ENCODE assay signal across 34 mouse cellular contexts in the genomic region with DNA sequence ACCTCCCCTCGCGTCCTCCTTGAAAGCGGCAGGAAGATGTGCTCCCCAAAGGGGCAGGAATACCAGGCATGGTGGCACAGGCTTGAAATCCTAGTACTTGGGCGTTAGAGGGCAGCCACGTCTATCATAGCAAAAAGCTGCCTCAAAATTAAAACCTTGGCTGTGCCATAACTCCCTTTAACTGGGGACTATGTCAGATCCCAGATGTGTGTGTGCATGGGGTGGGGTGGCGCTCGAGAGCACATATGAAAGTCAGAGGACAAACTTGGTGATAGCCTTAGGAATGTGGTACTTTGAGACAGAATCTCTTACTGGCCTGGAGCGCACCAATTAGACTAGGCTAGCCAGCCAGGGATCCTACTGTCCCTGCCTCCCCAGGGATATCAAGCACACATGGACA.
DNase-seq lines count a peak whose midpoint lies in the region; ATAC-seq and TF ChIP-seq lines count a peak whose summit lies in the region.
"Had no signal": no experiment of that assay in that cellular context is flagged by ENCODE, and none has a peak within 500 bp of the region (broad histone marks: within the 10 kb centered on the region; RNA-seq: fewer than 3 reads in every experiment).

No protein-coding gene starts in this region.

- no peaks in the 10 kb centered on the region for H3K9me3 ChIP-seq in forebrain, postnatal 0 days (ENCODE audit: low read length)
- no peaks in the 10 kb centered on the region for H3K9me3 ChIP-seq in forebrain, embryonic 15.5 days
- no peaks in the 10 kb centered on the region for H3K9me3 ChIP-seq in midbrain, embryonic 12.5 days
- no peaks in the 10 kb centered on the region for H3K9me3 ChIP-seq in midbrain, embryonic 11.5 days (ENCODE audit: control insufficient read depth, low read length)
- H3K9me3 ChIP-seq in intestine, embryonic 15.5 days = no peaks in the 10 kb centered on the region
- no peaks in the 10 kb centered on the region for H3K9me3 ChIP-seq in heart, embryonic 10.5 days
- H3K9me3 ChIP-seq: embryonic facial prominence, embryonic 10.5 days; embryonic facial prominence, embryonic 15.5 days; forebrain, embryonic 13.5 days; G1E; hindbrain, embryonic 12.5 days; limb, embryonic 10.5 days; limb, embryonic 15.5 days; neural tube, embryonic 12.5 days had no signal

- 0 out of 2 replicates have a peak, but pooled peaks have one; percentile 11 for TF ChIP-seq CTCF in forebrain, postnatal 0 days (IDR thresholded peaks at IDR 0.05; ENCODE audit: low read depth)

- no peaks in the 10 kb centered on the region for H3K36me3 ChIP-seq in forebrain, postnatal 0 days (ENCODE audit: insufficient read depth)
- H3K36me3 ChIP-seq in forebrain, embryonic 15.5 days = no peaks in the 10 kb centered on the region
- no peaks in the 10 kb centered on the region for H3K36me3 ChIP-seq in midbrain, embryonic 12.5 days
- no peaks in the 10 kb centered on the region for H3K36me3 ChIP-seq in midbrain, embryonic 11.5 days (ENCODE audit: control insufficient read depth, insufficient read depth, low read length)
- H3K36me3 ChIP-seq in intestine, embryonic 15.5 days = no peaks in the 10 kb centered on the region
- H3K36me3 ChIP-seq in heart, embryonic 10.5 days = no peaks in the 10 kb centered on the region
- H3K36me3 ChIP-seq: embryonic facial prominence, embryonic 10.5 days; embryonic facial prominence, embryonic 15.5 days; G1E; hindbrain, embryonic 12.5 days; limb, embryonic 10.5 days; limb, embryonic 15.5 days; neural tube, embryonic 12.5 days had no signal

- no peak overlapping the region for H3K4me3 ChIP-seq in forebrain, postnatal 0 days (ENCODE audit: low read depth, low read length)
- H3K4me3 ChIP-seq in forebrain, embryonic 15.5 days = no peak overlapping the region
- H3K4me3 ChIP-seq in midbrain, embryonic 12.5 days = no peak overlapping the region
- H3K4me3 ChIP-seq in midbrain, embryonic 11.5 days (ENCODE audit: low read depth, low read length) = no peak overlapping the region
- no peak overlapping the region for H3K4me3 ChIP-seq in intestine, embryonic 15.5 days (replicated peaks)
- no peak overlapping the region for H3K4me3 ChIP-seq in heart, embryonic 10.5 days
- H3K4me3 ChIP-seq: embryonic facial prominence, embryonic 10.5 days; embryonic facial prominence, embryonic 15.5 days; forebrain, embryonic 13.5 days; hindbrain, embryonic 12.5 days; limb, embryonic 10.5 days; limb, embryonic 15.5 days; myocyte; neural tube, embryonic 12.5 days had no signal

- WGBS in forebrain, postnatal 0 days = 76% methylated on average over 8 of the region's 8 CpGs
- 72% methylated on average over 8 of the region's 8 CpGs for WGBS in forebrain, embryonic 15.5 days
- 68% methylated on average over 8 of the region's 8 CpGs for WGBS in midbrain, embryonic 12.5 days
- 75% methylated on average over 8 of the region's 8 CpGs for WGBS in midbrain, embryonic 11.5 days
- WGBS in intestine, embryonic 15.5 days = 68% methylated on average over 8 of the region's 8 CpGs
- WGBS in heart, embryonic 10.5 days = 62% methylated on average over 8 of the region's 8 CpGs

- no peak overlapping the region for H3K9ac ChIP-seq in forebrain, postnatal 0 days
- no peak overlapping the region for H3K9ac ChIP-seq in forebrain, embryonic 15.5 days (replicated peaks)
- no peak overlapping the region for H3K9ac ChIP-seq in midbrain, embryonic 12.5 days (replicated peaks)
- no peak overlapping the region for H3K9ac ChIP-seq in midbrain, embryonic 11.5 days (ENCODE audit: low read length)
- no peak overlapping the region for H3K9ac ChIP-seq in intestine, embryonic 15.5 days
- H3K9ac ChIP-seq: embryonic facial prominence, embryonic 15.5 days; forebrain, embryonic 13.5 days; hindbrain, embryonic 12.5 days; limb, embryonic 15.5 days; liver, embryonic 14.5 days; neural tube, embryonic 12.5 days had no signal

- no peak overlapping the region for H3K27ac ChIP-seq in forebrain, postnatal 0 days (ENCODE audit: low read depth, low read length)
- no peak overlapping the region for H3K27ac ChIP-seq in forebrain, embryonic 15.5 days (replicated peaks)
- 0 out of 2 replicates have a peak overlapping the region, but pooled peaks have one; percentile 0 for H3K27ac ChIP-seq in midbrain, embryonic 12.5 days (replicated peaks)
- H3K27ac ChIP-seq in midbrain, embryonic 11.5 days (ENCODE audit: low read depth, low read length) = no peak overlapping the region
- H3K27ac ChIP-seq in intestine, embryonic 15.5 days = peak overlapping the region; percentile 82
- no peak overlapping the region for H3K27ac ChIP-seq in heart, embryonic 10.5 days
- H3K27ac ChIP-seq: embryonic facial prominence, embryonic 10.5 days; embryonic facial prominence, embryonic 15.5 days; limb, embryonic 10.5 days; limb, embryonic 15.5 days; liver, embryonic 14.5 days; neural tube, embryonic 12.5 days had no signal

- no peaks in the 10 kb centered on the region; the same call in 1 of the 2 replicates for H3K27me3 ChIP-seq in forebrain, postnatal 0 days (ENCODE audit: insufficient read depth, low read length)
- H3K27me3 ChIP-seq in forebrain, embryonic 15.5 days = no peaks in the 10 kb centered on the region; the same call in 1 of the 2 replicates
- peaks cover 9% of the 10 kb centered on the region; the same call in 1 of the 2 replicates for H3K27me3 ChIP-seq in midbrain, embryonic 12.5 days
- no peaks in the 10 kb centered on the region for H3K27me3 ChIP-seq in midbrain, embryonic 11.5 days (ENCODE audit: control insufficient read depth, insufficient read depth, low read length)
- H3K27me3 ChIP-seq in intestine, embryonic 15.5 days (replicated peaks) = no peaks in the 10 kb centered on the region
- H3K27me3 ChIP-seq in heart, embryonic 10.5 days (ENCODE audit: insufficient read depth, poor library complexity, severe bottlenecking) = peaks cover 4% of the 10 kb centered on the region; the same call in 1 of the 2 replicates
- H3K27me3 ChIP-seq: embryonic facial prominence, embryonic 15.5 days; limb, embryonic 15.5 days; neural tube, embryonic 12.5 days had no signal

- DNase-seq in forebrain, postnatal 0 days = no peak
- DNase-seq in midbrain, embryonic 11.5 days (ENCODE audit: low spot score, missing footprints) = no peak
- peak; percentile 43 for DNase-seq in 416B (ENCODE audit: low read depth)
- DNase-seq in layer of hippocampus, postnatal 10 days (ENCODE audit: low spot score in 2 of 2) = no peak
- no peak for DNase-seq in heart, embryonic 10.5 days (ENCODE audit: low spot score)
- DNase-seq: adrenal gland, postnatal 14 days; B cell, adult 2 months; cerebellum, adult 11 months; cerebellum, postnatal 14 days; gastrocnemius, postnatal 25 days; heart, adult 11 months; heart, postnatal 36 days; kidney, adult 8-10 months; kidney, postnatal 25 days; layer of hippocampus, postnatal 36 days; lung, adult 2 months; lung, postnatal 10 days; right cerebral cortex, adult 18-20 months; spleen, adult 18-20 months; thymus, postnatal 14 days had no signal

- no peak for ATAC-seq in forebrain, postnatal 0 days
- ATAC-seq in forebrain, embryonic 15.5 days (replicated peaks) = no peak
- ATAC-seq in midbrain, embryonic 12.5 days (ENCODE audit: low FRiP score, low read depth) = no peak
- no peak for ATAC-seq in midbrain, embryonic 11.5 days (ENCODE audit: low FRiP score)
- ATAC-seq in intestine, embryonic 15.5 days = no peak

- H3K4me1 ChIP-seq in forebrain, postnatal 0 days (ENCODE audit: insufficient read depth) = no peaks in the 10 kb centered on the region
- H3K4me1 ChIP-seq in forebrain, embryonic 15.5 days = peaks cover 24% of the 10 kb centered on the region
- H3K4me1 ChIP-seq in midbrain, embryonic 12.5 days = peaks cover 18% of the 10 kb centered on the region
- peaks cover 4% of the 10 kb centered on the region; the same call in 1 of the 2 replicates for H3K4me1 ChIP-seq in midbrain, embryonic 11.5 days (ENCODE audit: control insufficient read depth, insufficient read depth, low read length)
- 0 out of 2 replicates have a peak, but pooled peaks cover 2% of the 10 kb centered on the region for H3K4me1 ChIP-seq in intestine, embryonic 15.5 days (replicated peaks)
- H3K4me1 ChIP-seq in heart, embryonic 10.5 days = no peaks in the 10 kb centered on the region
- H3K4me1 ChIP-seq: embryonic facial prominence, embryonic 15.5 days; limb, embryonic 15.5 days had no signal

- H3K4me2 ChIP-seq in forebrain, postnatal 0 days (ENCODE audit: low read depth) = no peak overlapping the region
- no peak overlapping the region for H3K4me2 ChIP-seq in forebrain, embryonic 15.5 days (replicated peaks)
- H3K4me2 ChIP-seq in midbrain, embryonic 12.5 days (replicated peaks) = no peak overlapping the region
- no peak overlapping the region for H3K4me2 ChIP-seq in midbrain, embryonic 11.5 days
- H3K4me2 ChIP-seq in intestine, embryonic 15.5 days (replicated peaks) = no peak overlapping the region
- H3K4me2 ChIP-seq: embryonic facial prominence, embryonic 15.5 days; forebrain, embryonic 13.5 days; heart, embryonic 11.5 days; hindbrain, embryonic 12.5 days; limb, embryonic 15.5 days; neural tube, embryonic 12.5 days had no signal

Comparison
In these comparisons a context has a peak if more than half of its experiments do, and no peak if none do; other contexts are left out.
1. H3K27ac ChIP-seq: peak in midbrain, embryonic 12.5 days (single experiment) and intestine, embryonic 15.5 days (single experiment); none in forebrain, postnatal 0 days (single experiment), forebrain, embryonic 15.5 days (single experiment), midbrain, embryonic 11.5 days (single experiment) and heart, embryonic 10.5 days (single experiment).